Mouse (Mus musculus) urinary bladder, postnatal 36 days (tissue): ENCODE measurements around the gene Abca13.
"Not testable (repeated sequence)": the region's sequence is repeated elsewhere in the genome, so short reads cannot be mapped to it uniquely, and the experiment has no call there.

Experiments
- DNase-seq, 2 experiments: peaks; one replicate each; pipeline ENCODE4 v3.0.0; 2022; ENCODE audit warnings: low spot score in 2 of 2, mixed read lengths in 1 of 2

Abca13 gene

GRCm38 (mm10) chr11:9291168-9291567 is 99.4 kb downstream of the Abca13 start:
- no peak for DNase-seq

GRCm38 (mm10) chr11:9299615-9300014 is 107.9 kb downstream of the Abca13 start:
- no peak for DNase-seq

- no peak for DNase-seq
These were observed 113.7 kb downstream of the Abca13 start for GRCm38 (mm10) chr11:9305450-9305849.

GRCm38 (mm10) chr11:9316545-9316944 is 124.8 kb downstream of the Abca13 start:
- no peak for DNase-seq

- DNase-seq: peak; percentile 39 to 56
These were observed 125.6 kb downstream of the Abca13 start for GRCm38 (mm10) chr11:9317076-9317929.

GRCm38 (mm10) chr11:9338151-9338550 is 146.4 kb downstream of the Abca13 start:
- no peak for DNase-seq

GRCm38 (mm10) chr11:9347724-9348123 is 156.0 kb downstream of the Abca13 start:
- DNase-seq: peak in 1 of 2 experiments; percentile 2

GRCm38 (mm10) chr11:9373160-9373559 is 181.4 kb downstream of the Abca13 start:
- DNase-seq: peak in 1 of 2 experiments; percentile 2

- DNase-seq: not testable (repeated sequence)
These were observed 182.7 kb downstream of the Abca13 start for GRCm38 (mm10) chr11:9374426-9374825.

GRCm38 (mm10) chr11:9388520-9388919 is 196.8 kb downstream of the Abca13 start:
- DNase-seq: no peak

- no peak for DNase-seq
These were observed 225.2 kb downstream of the Abca13 start for GRCm38 (mm10) chr11:9416946-9417345.

GRCm38 (mm10) chr11:9420205-9420604 is 228.5 kb downstream of the Abca13 start:
- no peak for DNase-seq

- DNase-seq: no peak
These were observed 235.7 kb downstream of the Abca13 start for GRCm38 (mm10) chr11:9427411-9427810.

GRCm38 (mm10) chr11:9432807-9433206 is 241.1 kb downstream of the Abca13 start:
- no peak for DNase-seq

GRCm38 (mm10) chr11:9436617-9437016 is 244.9 kb downstream of the Abca13 start:
- DNase-seq: no peak

- no peak for DNase-seq
These were observed 248.0 kb downstream of the Abca13 start for GRCm38 (mm10) chr11:9439781-9440180.

GRCm38 (mm10) chr11:9441192-9441591 is 249.4 kb downstream of the Abca13 start:
- DNase-seq: no peak

- no peak for DNase-seq
These were observed 280.7 kb downstream of the Abca13 start for GRCm38 (mm10) chr11:9472400-9472799.

GRCm38 (mm10) chr11:9481511-9481910 is 289.8 kb downstream of the Abca13 start:
- peak; percentile 2 to 5 for DNase-seq

- DNase-seq: no peak
These were observed 308.8 kb downstream of the Abca13 start for GRCm38 (mm10) chr11:9500326-9501142.

GRCm38 (mm10) chr11:9514966-9515365 is 323.2 kb downstream of the Abca13 start:
- DNase-seq: not testable (repeated sequence)

GRCm38 (mm10) chr11:9528556-9528955 is 336.8 kb downstream of the Abca13 start:
- DNase-seq: no peak

GRCm38 (mm10) chr11:9531715-9532114 is 340.0 kb downstream of the Abca13 start:
- DNase-seq: no peak
